Mouse (Mus musculus) heart, postnatal 36 days (tissue): ENCODE measurements around the gene Dse. TPM values are rescaled to one million over a fixed set of nuclear protein-coding genes. Genes with fewer than 3 reads are reported as not detected.

Experiments used
- DNase-seq, 2 experiments: peaks; one replicate each; pipeline ENCODE4 v3.0.0; 2021 to 2022
- intact Hi-C: fragments of 180-260 bp; cut with DNase I; formaldehyde crosslinking; loops from one replicate; pipeline ENCODE4 v1.15.1; 2025
- total RNA-seq, 2 experiments: library from RNA; stranded (reverse); gene quantifications; 2 replicates each; pipeline ENCODE4 v1.2.3; 2021

Dse gene
- total RNA-seq, 2 experiments from 2014 or later = 5.8 to 6.4 TPM

DNA sequence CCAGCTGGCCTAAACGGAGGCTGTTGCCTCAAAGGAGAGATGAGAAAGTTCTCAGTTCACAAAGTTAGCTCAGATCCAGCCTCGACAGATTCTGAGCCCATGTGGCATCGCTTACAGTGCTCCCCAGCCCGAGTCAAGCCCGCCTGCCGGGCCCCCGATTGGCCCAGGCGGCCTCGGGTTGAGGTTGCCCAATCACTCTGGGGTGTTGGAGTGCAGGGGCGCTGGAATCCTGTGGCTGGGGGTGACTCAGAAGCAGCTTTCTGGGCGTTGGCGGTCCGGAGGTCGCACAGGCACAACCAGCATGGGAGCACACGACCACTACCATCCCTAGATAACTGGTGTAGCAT, 1.1 kb downstream of the Dse start:
- peak; percentile 59 to 71 for DNase-seq
- intact Hi-C loops = loop anchor here (2.0 to 5.0 kb wide), 3 partner anchors 22 to 79 kb away; partner anchors contain the start of genes Calhm6 and Tspyl1

DNA sequence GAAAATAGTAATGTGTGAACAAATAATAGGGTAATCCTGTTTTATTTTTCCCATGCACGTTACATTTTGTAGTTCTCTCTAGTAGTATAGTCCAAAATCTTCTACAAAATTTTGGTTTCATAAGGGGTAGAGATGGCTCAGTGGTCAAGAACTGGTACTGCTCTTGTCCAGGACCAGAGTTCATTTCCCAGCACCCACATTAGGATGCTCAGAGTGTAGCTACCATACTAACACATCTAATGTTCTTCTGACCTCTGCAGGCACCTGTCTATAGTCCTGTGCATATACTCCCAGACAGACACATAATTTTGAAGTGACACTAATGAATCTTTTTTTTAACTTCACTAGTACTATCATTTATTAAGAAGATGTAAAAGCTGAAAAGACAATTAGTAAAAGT, 1.7 kb downstream of the Dse start:
- intact Hi-C loops = loop anchor here (2.0 to 5.0 kb wide), 3 partner anchors 21 to 79 kb away; partner anchors contain the start of genes Calhm6 and Tspyl1

DNA sequence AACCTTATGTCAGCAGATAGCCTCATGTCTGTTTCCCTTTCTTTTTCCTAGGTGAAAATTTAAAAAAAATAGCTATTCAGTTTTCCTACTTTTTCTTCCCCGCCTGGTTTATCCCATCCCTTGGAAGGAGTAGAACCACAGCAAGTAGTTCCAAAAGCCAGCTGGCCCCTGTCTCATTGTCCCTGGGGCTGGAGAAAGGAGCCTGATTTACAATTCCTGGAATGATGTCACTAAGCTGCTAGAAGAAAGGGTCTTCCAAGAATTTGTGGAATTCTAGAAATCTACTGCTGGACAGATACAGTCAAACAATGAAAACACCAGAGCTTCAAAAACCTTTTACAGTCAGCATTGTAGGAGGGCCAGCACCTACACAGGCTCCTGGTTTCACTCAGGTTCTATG, 6.8 kb downstream of the Dse start:
- DNase-seq = no peak
- intact Hi-C loops = no loop called here

More for the DNA sequence above, 1.7 kb downstream of the Dse start:
- no peak for DNase-seq

DNA sequence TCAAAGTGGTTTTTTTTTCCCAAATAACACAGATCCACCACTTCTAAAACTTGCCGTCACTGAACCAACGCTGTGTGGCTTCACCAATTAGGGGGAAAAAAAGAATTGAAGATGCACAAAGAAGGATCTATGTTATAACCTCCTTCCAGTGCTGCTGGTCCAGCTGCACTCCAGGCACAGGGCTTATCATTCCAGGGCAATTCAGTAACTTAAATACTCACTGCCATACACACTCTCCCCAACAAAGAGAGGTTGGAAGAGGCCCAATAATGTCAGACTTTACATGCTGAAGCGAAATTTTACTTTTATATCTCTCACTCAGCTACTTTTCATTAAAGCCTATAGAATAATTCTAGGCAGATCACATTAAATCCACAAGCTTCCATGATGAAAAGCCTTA, 8.9 kb downstream of the Dse start:
- no peak for DNase-seq
- intact Hi-C loops = no loop called here

DNA sequence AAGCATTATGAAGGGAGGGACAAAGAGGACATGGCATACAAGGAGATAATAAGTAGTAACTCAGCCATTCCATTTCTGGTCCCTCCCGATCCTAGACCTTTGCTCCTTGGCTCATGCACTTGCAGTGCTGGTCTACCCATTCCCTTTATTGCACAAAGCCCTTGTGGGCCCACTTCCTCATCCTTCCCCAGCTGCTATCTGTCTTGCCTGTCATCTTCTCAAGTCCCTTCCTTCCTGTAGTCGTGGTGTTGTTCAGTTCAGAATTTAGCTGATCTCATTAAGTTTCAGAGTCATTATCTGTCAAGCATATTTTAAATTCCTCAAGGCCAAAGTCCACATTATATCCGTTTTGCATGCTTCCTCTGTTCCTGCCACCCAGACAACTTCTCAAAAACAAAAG, 9.5 kb downstream of the Dse start:
- DNase-seq = no peak
- intact Hi-C loops = no loop called here

DNA sequence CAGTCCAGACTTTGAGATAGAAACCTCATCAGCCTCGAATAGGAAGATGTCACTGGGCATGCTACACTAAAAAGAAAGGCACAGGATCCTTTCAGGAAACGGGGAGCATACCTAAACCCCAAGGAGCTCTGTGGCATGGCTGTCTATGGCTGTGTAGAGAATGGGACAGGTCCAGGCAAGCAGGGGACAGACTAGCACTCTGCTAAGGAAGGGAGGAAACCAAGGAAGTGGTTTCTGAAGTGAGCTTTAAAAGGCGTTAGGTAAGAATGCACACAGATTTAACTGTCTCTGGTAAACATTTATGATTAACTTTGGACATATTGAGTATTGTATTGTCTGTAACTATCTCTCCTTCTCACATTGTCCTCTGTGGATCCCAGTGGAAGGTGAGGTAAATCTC, 10.2 kb downstream of the Dse start:
- DNase-seq = no peak
- intact Hi-C loops = no loop called here

DNA sequence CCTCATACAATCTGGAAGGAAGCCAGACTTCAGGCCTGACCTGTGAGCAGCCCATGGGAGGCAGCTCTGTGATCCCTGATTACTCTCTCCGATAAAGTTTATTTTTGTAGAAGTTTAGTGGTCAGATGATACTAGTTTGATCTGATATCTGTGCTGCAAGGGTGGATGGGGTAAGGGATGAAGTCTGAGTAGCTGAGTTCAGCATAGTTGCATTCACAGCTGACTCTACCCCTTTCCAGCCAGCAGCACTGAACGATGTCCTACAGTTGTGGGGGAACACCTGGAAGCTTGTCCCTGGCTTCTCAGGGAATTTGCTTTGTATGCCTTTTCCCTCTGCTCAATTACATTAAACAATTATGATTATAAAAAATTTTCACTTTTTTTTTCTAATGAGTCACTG, 12.6 kb downstream of the Dse start:
- intact Hi-C loops = no loop called here
- DNase-seq = no peak

DNA sequence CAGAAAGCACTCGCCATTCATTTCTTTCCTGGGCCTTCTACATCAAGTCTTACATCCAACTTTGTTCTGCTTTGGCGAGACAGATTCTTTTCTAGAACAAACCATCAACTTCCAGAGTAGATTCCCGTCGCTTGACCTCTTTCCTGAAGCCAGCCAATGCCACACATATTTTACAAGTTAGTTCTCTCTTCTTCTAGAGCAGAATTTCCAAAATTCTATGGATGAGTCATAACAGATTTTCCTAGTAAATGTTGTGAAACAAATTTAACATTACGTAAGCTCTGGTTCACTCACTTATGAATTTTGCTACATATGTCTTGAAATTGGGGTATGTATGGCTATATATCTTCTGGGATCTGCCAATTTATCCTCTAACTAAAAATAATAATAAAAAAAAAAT, 13.0 kb downstream of the Dse start:
- intact Hi-C loops = no loop called here
- DNase-seq = no peak

DNA sequence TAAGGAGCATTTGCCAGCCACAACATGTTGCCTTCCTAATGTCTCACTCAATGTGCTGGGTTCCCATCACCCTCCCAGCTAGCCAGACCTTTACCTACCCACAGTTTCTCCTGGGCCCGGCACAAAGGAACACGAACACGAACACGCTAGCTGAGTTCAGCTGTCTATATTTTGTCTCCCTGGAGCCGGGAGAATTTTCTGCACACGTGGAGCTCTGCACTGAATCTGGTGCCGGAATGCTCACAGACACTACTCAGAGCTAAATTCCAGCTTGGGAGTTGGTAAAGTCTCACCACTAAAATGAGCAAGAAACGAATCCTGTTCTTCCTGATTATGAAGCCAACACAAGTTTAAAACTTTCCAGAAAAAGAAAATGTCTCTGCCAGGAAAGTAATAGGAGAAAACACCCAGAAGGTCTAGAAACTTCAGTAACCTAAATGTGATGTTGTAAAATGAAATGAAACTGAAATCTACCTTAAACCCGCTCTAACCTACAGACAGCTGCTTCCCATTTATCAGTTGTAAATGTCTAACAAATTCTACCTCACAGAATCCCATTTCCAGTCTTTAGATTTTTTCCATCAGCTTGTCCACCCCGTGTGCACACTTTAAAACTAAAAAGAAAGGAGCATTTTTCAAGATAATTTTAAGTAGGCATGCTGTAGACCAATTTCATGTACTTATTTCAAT, 20.8 kb downstream of the Dse start:
- no peak for DNase-seq
- intact Hi-C loops = no loop called here

DNA sequence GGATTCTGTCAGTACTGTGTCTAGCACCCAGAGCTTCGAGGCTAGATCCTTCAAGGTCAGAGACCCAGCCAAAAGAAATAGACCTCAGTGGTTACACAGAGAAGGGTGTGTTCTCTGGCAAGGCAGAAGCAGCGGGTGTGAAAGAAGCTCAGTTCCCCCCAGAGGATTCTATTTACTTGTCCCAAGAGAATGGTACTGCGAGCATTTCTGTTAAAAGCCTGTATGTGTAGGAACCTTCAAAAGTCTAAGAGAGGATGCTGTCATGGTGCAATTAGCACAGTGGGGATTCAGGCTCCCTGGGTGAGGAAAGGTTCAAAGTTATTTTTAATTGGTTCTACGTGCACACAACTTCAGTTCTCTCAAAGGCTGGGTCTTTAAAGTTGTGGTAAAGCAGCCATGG, 22.0 kb downstream of the Dse start:
- no peak for DNase-seq
- intact Hi-C loops = loop anchor here (2.0 kb wide), 1 partner anchor 21 kb away; the partner anchor contains the start of gene Dse

DNA sequence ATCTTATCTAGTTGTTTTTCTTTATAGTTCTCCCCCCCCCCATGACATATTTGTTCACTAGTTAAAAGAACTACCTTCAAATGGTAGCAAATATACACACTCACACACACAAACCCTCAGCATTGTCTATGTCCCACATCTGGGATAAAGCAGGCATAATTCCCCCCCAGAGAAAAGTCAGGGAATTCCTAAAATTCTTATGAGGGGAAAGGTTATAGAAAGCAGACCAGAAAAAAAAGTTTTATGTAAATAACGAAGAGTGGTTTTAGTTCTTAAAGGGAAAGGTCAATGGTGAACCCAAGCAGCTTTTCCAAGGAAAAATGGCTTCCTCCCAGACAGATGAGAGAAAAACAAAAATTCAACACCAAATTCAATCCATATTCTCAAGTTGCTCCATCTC, 22.6 kb downstream of the Dse start:
- intact Hi-C loops = loop anchor here (2.0 kb wide), 1 partner anchor 22 kb away; the partner anchor contains the start of gene Dse
- no peak for DNase-seq

DNA sequence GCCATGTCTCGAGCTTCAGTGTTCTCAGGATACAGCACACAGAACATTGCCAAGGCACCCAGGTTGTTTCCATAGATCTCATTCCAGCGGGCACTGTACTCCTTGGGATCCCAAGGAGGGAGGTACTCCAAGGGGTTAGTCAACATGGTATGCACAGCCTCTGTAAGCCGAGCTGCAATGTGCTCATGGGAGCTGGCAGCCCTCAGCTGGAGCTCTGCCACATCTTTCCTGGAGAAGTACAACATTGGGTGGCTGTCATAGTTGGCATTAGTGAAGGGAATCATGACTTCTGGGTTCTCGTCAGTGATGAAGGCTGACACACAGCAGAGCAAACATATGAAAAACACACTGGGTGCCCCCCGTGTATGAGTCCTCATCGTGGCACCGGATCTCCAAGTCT, 23.8 kb downstream of the Dse start:
- DNase-seq = peak in 1 of 2 experiments; percentile 14
- intact Hi-C loops = loop anchor here (2.0 kb wide), 1 partner anchor 23 kb away; the partner anchor contains the start of gene Dse

DNA sequence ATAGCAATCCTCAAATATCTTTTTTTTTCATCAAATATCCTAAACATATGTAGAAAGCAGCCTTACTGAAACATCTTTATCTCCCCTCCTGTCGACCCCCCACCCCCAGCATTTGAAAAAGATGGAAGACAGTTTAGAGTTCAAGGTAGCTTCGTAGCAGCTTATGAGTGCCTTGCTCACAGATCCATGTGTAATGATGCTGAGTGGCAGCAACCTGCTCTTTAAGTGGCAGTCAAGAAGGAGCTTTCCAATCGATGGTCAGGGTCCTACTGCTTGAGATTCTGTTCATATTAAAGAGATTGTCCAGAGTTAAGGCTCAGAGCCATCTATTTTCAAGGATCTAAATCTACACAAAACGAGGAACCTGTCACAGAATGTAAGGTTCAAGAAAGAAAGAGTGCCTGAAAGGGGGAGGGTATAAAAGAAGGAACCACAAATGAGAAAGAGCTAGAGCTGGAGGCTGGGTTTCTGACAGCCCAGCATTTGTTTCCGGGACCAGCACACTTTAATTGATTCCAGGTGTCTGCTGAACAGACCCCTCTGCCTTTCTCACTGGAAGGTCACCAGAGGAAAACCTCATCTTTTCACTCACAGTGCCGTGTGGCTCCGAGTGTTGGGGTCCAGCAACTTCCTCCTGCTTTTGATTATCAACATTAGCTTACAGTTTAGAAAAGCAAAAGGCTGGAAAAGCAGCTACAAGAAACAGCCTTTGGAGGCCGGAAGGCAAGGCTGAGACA, 31.5 kb downstream of the Dse start:
- no peak for DNase-seq
- intact Hi-C loops = no loop called here

DNA sequence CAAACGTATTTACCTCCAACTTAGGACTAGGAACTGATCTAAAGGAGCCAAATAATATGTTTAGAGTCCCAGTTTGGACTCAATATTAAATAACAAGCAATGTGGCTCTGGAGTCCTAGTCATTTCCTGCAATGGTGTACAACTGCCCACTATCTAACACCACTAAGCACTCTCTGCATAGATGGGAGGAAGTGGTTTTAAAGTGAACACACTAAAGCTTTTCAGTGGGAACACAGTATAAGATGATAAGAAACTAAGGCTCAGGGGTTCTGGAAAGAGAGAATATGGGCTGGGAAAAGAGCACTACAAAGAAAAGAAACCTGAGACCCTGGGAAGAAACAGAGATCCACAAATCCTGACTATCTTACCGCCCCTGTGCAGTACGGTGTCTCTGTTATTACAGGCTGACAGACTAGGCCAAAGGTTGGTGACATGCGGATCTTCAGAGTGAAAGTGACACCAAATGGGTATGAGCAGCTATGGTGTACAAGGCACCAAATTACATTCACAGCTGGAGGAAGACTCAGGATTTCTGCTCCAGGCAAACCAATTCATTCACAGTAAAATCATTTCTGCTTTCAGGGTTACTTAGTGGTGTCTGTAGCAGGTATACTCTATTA, 34.7 kb downstream of the Dse start:
- no peak for DNase-seq
- intact Hi-C loops = no loop called here

DNA sequence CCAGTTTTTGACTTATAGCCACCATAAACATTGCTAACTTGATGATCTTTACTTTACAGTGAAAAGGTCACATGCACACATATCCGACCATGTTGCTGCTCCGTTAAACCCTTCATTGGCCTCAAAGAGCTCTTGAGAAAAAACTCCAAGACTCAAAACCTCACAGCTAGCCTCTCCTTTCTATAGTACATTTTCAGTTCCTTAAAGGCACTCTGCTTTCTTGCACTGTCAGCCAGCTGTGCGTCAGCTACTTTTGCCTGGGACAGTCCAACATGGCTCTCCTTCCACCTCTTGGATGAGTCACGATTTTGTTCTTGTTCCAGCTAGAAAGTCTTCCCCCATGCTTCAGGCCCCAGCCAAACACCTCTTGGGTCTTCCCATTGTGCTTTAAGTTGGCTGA, 35.9 kb downstream of the Dse start:
- intact Hi-C loops = no loop called here
- no peak for DNase-seq

DNA sequence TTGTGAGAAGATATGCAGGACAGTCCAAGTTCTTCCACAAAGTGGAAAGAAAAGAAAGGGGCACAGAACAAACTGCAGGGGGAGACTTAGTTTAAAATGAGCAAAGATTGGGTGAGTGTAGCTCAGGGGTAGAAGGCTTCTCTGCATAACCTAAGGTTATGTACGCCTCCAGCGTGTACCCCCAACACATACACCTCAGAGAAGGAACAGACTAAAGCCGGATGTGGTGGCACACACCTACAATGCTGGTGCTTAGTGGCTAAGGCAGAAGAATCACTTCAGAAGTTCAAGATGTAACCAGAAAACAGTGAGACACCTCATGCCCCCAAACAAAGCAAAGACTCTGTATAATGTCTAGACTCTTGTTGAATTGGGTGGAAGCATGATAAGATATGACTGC, 36.3 kb downstream of the Dse start:
- no peak for DNase-seq
- intact Hi-C loops = no loop called here

DNA sequence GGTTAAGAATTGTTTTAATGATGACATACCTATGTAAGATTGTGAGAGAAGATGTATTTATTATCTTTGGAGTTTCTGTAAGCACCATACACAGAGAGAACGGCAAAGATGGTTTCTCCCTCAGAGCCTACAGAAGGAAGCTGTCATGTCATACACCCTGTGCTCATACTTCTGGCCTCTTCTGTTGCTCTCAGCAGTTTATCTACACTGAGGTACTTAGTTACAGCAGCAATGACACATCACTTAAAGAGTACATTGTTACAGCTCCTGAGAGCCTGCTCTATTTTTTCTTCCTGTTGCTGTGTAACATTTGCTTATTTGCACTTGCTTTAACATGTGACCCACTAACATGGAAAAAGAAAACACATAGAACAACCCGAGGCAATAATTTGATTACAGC, 40.5 kb downstream of the Dse start:
- DNase-seq = no peak
- intact Hi-C loops = no loop called here

DNA sequence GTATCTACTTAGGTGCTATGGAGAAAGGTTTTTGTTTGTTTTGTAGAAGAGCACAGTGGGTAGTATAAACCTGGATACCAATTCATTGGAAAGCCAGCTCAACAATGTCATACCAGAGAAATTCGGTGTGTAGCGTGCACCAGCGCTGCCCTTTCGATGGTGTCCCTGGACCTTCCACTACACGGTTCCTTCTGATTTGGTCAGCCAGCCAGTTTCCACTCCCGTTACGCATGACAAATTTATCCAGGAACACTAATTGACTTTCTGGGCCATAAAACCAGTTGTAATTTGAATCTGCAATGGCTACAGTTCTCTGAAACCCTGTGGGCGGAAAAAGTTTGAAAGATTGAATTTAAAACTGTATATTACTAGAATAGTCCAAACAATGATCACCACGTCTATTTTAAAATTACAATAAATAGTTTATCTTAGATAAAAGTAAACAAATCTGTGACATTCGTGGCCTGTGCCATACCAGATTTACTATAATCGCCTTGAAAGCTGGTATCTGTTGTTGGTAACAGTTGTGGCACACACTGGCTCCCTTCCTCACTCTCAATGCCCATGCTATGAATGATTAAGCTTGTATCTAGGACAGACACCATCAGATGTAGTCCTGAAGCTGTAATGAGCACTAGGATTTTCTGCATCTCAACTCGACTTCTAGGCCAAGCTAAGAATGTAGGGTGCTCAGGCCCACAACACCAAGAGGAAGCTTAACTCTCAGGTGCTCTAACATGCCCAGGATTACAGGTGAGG, 51.5 kb downstream of the Dse start:
- intact Hi-C loops = no loop called here
- no peak for DNase-seq

DNA sequence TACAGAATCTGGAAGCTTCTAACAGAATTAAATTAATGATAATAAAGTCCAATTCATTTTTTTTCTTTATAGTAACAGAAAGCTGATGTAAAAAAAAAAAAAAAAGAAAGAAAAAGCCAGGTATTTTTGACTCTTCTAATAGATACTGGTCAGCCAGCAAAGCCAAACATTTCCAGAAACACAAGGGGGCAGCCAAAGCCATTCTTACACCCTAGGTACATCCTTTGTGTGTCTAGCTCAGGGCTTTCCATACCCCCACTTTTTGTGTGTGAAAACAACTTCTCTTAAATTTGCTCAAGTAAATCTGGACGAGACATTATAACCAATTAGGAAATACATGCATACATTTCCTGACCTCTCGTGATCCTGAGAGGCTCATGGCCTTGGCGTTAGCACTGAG, 55.7 kb downstream of the Dse start:
- DNase-seq = peak in 1 of 2 experiments; percentile 13
- intact Hi-C loops = loop anchor here (2.0 to 5.0 kb wide), 2 partner anchors 129 to 175 kb away; no protein-coding TSS in a partner anchor

DNA sequence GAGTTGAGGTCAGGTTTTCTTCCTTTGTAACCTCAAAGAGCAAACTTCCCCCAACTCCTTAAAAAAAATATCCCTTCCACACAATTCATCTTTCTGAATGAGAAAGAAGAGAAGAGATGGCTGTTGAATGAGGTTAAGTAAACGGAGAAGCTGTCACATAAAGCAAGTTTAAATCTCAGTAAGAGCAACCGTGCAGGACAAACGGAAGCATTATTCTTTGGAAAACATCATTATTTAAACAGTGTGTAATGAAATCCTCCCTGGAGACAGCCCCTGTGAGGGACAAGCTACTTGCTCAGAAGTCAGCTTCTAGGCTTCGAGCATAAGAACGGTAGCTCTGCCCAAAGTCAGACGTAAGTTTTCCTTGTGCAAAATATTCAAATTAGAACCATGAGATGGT, 57.1 kb downstream of the Dse start:
- DNase-seq = no peak
- intact Hi-C loops = loop anchor here (5.0 kb wide), 1 partner anchor 177 kb away; no protein-coding TSS in a partner anchor

DNA sequence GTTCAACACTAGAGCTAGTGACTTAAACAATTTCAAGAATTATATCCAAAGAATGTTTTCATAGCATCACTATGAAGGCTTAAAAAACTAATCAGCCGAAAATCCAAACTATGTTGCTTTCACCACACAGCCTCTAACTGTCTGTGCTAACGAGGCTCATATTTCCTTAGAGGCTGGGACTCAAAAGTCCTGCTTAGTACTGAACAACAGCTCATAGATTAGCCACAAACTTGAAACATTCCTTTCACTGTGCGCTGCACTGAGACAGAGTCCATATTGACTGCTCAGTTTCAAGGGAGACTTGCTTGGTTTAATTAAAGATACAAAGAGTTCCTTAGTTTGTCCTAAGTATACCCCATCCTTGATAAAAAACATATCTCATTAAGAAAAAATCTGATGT, 57.7 kb downstream of the Dse start:
- intact Hi-C loops = loop anchor here (5.0 kb wide), 1 partner anchor 178 kb away; no protein-coding TSS in a partner anchor

More for the DNA sequence above, 57.7 kb downstream of the Dse start:
- no peak for DNase-seq
